Mouse (Mus musculus): ENCODE measurements around the gene Elmo3. TPM values are rescaled to one million over a fixed set of nuclear protein-coding genes. Genes with fewer than 3 reads are reported as not detected.
A peak's percentile ranks its signal among the peaks of the same experiment; 100 is the strongest.
"Not testable (repeated sequence)": the region's sequence is repeated elsewhere in the genome, so short reads cannot be mapped to it uniquely, and the experiment has no call there.

The Elmo3 gene
- polyA plus RNA-seq, 1 experiment from 2014 or later = 1.3 TPM

DNA sequence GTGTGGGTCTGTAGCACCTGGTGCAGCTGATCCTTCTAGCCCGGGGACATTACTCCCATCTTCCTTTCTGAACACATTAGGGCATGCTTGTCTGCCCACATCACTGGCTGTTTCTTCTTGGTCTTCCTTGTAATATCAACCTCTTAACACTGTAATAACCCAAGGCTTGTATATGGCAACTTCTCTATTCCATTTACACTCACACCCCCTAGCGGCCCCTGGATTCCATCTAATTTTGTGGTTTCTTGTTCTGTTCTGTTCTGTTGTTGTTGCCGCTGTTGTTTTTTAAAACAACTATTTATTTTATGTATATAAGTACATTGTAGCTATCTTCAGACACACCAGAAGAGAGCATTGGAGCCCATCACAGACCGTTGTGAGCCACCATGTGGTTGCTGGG lies 18.5 kb upstream of the Elmo3 start:
- Histone ChIP-seq H3K4me3 (ENCODE audit: low read depth, low read length) (no peak overlapping the region; the same call in 1 of the 2 replicates), H3K9me3 (ENCODE audit: control insufficient read depth, low read length) (no peaks in the 10 kb centered on the region), H3K4me1 (ENCODE audit: control insufficient read depth, insufficient read depth, low read length) (peaks cover 23% of the 10 kb centered on the region), H3K27me3 (ENCODE audit: control insufficient read depth, insufficient read depth, low read length) (no peaks in the 10 kb centered on the region), H3K36me3 (ENCODE audit: control insufficient read depth, insufficient read depth, low read length) (peaks cover 18% of the 10 kb centered on the region; the same call in 1 of the 2 replicates), H3K4me2 (ENCODE audit: low read depth, low read length) (peak overlapping the region; percentile 78; the same call in 1 of the 2 replicates), H3K9ac (replicated peaks; ENCODE audit: low read depth, low read length) (no peak overlapping the region), H3K27ac (ENCODE audit: low read depth, low read length) (no peak overlapping the region)
- 78% methylated on average over 4 of the region's 4 CpGs for WGBS
- no peak for ATAC-seq (ENCODE audit: low read depth)

DNA sequence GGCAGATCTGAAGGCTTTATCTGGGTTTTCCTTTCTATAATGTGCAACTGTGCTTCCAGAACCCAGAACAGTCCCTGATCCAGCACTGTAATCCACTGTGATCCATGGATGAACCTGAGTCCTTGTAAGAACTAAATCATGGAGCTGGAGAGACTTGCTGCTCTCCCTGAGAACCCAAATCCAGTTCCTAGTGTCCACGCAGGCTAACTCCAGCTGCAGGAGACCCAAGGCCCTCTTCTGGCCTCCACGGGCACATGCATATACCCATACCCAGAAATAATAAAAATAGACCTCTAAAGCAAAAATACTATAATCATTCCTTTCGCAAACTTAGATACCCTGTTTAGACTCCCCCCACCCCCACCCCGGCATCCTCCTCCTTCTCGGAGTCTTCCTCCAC lies 17.2 kb upstream of the Elmo3 start:
- Histone ChIP-seq H3K4me3 (ENCODE audit: low read depth, low read length) (peak overlapping the region; percentile 38), H3K27me3 (ENCODE audit: control insufficient read depth, insufficient read depth, low read length) (no peaks in the 10 kb centered on the region), H3K9ac (replicated peaks; ENCODE audit: low read depth, low read length) (peak overlapping the region; percentile 2; the same call in 1 of the 2 replicates), H3K4me2 (ENCODE audit: low read depth, low read length) (peak overlapping the region; percentile 78), H3K27ac (ENCODE audit: low read depth, low read length) (no peak overlapping the region), H3K36me3 (ENCODE audit: control insufficient read depth, insufficient read depth, low read length) (peaks cover 11% of the 10 kb centered on the region; the same call in 1 of the 2 replicates), H3K9me3 (ENCODE audit: control insufficient read depth, low read length) (no peaks in the 10 kb centered on the region), H3K4me1 (ENCODE audit: control insufficient read depth, insufficient read depth, low read length) (peaks cover 23% of the 10 kb centered on the region)
- ATAC-seq (ENCODE audit: low read depth) = no peak
- WGBS = 89% methylated on average over 5 of the region's 5 CpGs

GRCm38 (mm10) chr8:105288958-105289732 lies 16.3 kb upstream of the Elmo3 start:
- Histone ChIP-seq H3K4me2 (ENCODE audit: low read depth, low read length) (peak overlapping the region; percentile 78), H3K27ac (ENCODE audit: low read depth, low read length) (peak overlapping the region; percentile 82), H3K4me1 (ENCODE audit: control insufficient read depth, insufficient read depth, low read length) (peaks cover 23% of the 10 kb centered on the region), H3K36me3 (ENCODE audit: control insufficient read depth, insufficient read depth, low read length) (peaks cover 10% of the 10 kb centered on the region; the same call in 1 of the 2 replicates), H3K27me3 (ENCODE audit: control insufficient read depth, insufficient read depth, low read length) (no peaks in the 10 kb centered on the region), H3K4me3 (ENCODE audit: low read depth, low read length) (peak overlapping the region; percentile 38), H3K9me3 (ENCODE audit: control insufficient read depth, low read length) (no peaks in the 10 kb centered on the region), H3K9ac (replicated peaks; ENCODE audit: low read depth, low read length) (peak overlapping the region; percentile 44)
- under 1% methylated on average over 53 of the region's 53 CpGs for WGBS
- peak; percentile 93 for ATAC-seq (ENCODE audit: low read depth)

GRCm38 (mm10) chr8:105289805-105290460 lies 15.5 kb upstream of the Elmo3 start, which contains the start of gene 4931428F04Rik:
Gene 4931428F04Rik (minus strand): TSS chr8:105289864.
- peak; percentile 23 for ATAC-seq (ENCODE audit: low read depth)
- no peaks in the 10 kb centered on the region for H3K9me3 ChIP-seq (ENCODE audit: control insufficient read depth, low read length)
- H3K27ac ChIP-seq (ENCODE audit: low read depth, low read length) = peak within 1 kb of the TSS; percentile 82
- H3K4me3 ChIP-seq (ENCODE audit: low read depth, low read length) = peak within 1 kb of the TSS; percentile 38
- peak within 1 kb of the TSS; percentile 44 for H3K9ac ChIP-seq (replicated peaks; ENCODE audit: low read depth, low read length)
- WGBS = 2% methylated on average over 42 of the region's 43 CpGs
- H3K27me3 ChIP-seq (ENCODE audit: control insufficient read depth, insufficient read depth, low read length) = no peaks in the 10 kb centered on the region
- peak within 1 kb of the TSS; percentile 78 for H3K4me2 ChIP-seq (ENCODE audit: low read depth, low read length)
- H3K36me3 ChIP-seq (ENCODE audit: control insufficient read depth, insufficient read depth, low read length) = peaks cover 5% of the 10 kb centered on the region; the same call in 1 of the 2 replicates
- H3K4me1 ChIP-seq (ENCODE audit: control insufficient read depth, insufficient read depth, low read length) = peaks cover 23% of the 10 kb centered on the region

DNA sequence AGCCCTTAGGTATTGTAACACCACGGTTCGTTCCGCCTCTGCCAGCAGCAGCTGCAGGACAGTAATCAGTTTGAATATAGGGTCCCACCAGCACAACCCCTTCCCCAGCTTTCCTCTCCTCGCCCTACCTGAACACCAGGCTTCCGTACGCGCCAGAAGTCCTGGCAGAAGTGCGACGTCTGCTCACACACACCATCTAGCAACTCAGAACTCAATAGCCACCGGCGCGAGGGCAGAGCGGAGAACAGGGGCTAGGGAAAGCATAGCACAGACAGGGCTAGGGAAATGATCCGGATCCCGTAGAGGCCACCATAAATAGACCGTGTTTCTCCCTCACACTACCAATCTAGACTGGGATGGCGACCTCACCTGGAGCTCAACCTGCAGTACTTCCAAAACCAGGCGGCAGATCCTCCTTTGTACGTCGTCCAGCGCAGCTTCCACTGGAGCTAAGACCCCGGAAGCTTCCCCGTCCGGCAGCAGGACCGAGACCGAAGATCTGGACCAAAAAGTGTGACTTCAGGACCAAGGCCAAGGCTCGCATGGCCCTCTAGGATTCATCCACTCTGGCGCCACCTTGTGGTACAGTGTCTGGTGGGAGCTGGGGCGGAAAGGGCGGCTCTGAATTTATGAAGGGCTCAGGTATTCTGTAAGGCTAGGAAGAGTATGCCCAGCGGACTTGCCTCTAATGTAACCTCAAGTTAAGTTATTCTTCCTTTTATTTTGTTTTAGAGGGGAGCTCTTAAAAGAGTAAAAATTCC lies 14.7 kb upstream of the Elmo3 start:
- no peak overlapping the region for H3K9ac ChIP-seq (replicated peaks; ENCODE audit: low read depth, low read length)
- H3K4me3 ChIP-seq (ENCODE audit: low read depth, low read length) = peak overlapping the region; percentile 38; the same call in 1 of the 2 replicates

DNA sequence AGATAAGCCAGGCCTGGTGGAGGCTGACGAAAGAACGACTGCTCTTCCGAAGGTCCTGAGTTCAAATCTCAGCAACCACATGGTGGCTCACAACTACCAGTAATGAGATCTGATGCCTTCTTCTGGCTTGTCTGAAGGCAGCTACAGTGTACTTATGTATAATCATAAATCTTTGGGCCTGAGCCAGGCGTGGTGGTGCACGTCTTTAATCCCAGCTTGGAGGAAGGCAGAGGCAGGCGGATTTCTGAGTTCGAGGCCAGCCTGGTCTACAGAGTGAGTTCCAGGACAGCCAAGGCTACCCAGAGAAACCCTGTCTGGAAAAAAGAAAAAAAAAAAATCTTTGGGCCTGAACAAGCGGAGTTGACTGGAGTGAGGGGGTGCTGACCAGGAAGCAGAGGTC lies 14.0 kb upstream of the Elmo3 start:
- H3K4me3 ChIP-seq (ENCODE audit: low read depth, low read length); H3K9ac ChIP-seq (replicated peaks; ENCODE audit: low read depth, low read length); H3K4me2 ChIP-seq (ENCODE audit: low read depth, low read length); H3K36me3 ChIP-seq (ENCODE audit: control insufficient read depth, insufficient read depth, low read length); H3K27me3 ChIP-seq (ENCODE audit: control insufficient read depth, insufficient read depth, low read length); ATAC-seq (ENCODE audit: low read depth); H3K9me3 ChIP-seq (ENCODE audit: control insufficient read depth, low read length); H3K27ac ChIP-seq (ENCODE audit: low read depth, low read length): not testable (repeated sequence)
- WGBS = 85% methylated on average over 8 of the region's 8 CpGs
- H3K4me1 ChIP-seq (ENCODE audit: control insufficient read depth, insufficient read depth, low read length) = peaks cover 23% of the 10 kb centered on the region

More for the DNA sequence above, 14.7 kb upstream of the Elmo3 start:
- Histone ChIP-seq H3K27me3 (ENCODE audit: control insufficient read depth, insufficient read depth, low read length) (no peaks in the 10 kb centered on the region), H3K4me2 (ENCODE audit: low read depth, low read length) (peak overlapping the region; percentile 78), H3K27ac (ENCODE audit: low read depth, low read length) (no peak overlapping the region), H3K9me3 (ENCODE audit: control insufficient read depth, low read length) (no peaks in the 10 kb centered on the region), H3K4me1 (ENCODE audit: control insufficient read depth, insufficient read depth, low read length) (peaks cover 23% of the 10 kb centered on the region), H3K36me3 (ENCODE audit: control insufficient read depth, insufficient read depth, low read length) (no peaks in the 10 kb centered on the region)
- no peak for ATAC-seq (ENCODE audit: low read depth)
- WGBS = 7% methylated on average over 31 of the region's 31 CpGs

GRCm38 (mm10) chr8:105291802-105292201 lies 13.6 kb upstream of the Elmo3 start:
- H3K4me3 ChIP-seq (ENCODE audit: low read depth, low read length); H3K27me3 ChIP-seq (ENCODE audit: control insufficient read depth, insufficient read depth, low read length); H3K4me2 ChIP-seq (ENCODE audit: low read depth, low read length); ATAC-seq (ENCODE audit: low read depth); H3K9me3 ChIP-seq (ENCODE audit: control insufficient read depth, low read length); H3K9ac ChIP-seq (replicated peaks; ENCODE audit: low read depth, low read length); H3K36me3 ChIP-seq (ENCODE audit: control insufficient read depth, insufficient read depth, low read length); H3K27ac ChIP-seq (ENCODE audit: low read depth, low read length): not testable (repeated sequence)
- peaks cover 21% of the 10 kb centered on the region for H3K4me1 ChIP-seq (ENCODE audit: control insufficient read depth, insufficient read depth, low read length)
- WGBS = 75% methylated on average over 3 of the region's 3 CpGs

DNA sequence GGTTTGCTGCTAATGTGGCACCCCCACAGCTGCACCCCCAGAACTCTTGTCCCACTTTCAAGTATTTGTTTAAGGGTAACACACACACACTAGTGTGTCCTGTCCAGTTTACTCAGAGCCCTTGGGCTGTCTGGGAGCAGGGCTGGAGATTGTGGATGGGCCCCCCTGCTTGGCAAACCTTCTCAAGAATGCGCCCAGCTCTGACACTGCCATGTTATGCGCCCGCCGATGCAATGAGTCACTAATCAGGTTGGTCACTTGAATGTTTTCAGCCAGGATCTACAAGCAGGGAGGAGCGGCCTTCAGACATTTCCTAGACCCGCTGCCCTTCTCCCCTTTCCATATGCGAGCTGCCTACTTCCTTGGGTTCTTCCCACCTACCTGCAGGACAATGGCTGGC lies 12.9 kb upstream of the Elmo3 start:
- ATAC-seq (ENCODE audit: low read depth) = no peak
- Histone ChIP-seq H3K9ac (replicated peaks; ENCODE audit: low read depth, low read length) (no peak overlapping the region), H3K4me3 (ENCODE audit: low read depth, low read length) (no peak overlapping the region), H3K36me3 (ENCODE audit: control insufficient read depth, insufficient read depth, low read length) (no peaks in the 10 kb centered on the region), H3K9me3 (ENCODE audit: control insufficient read depth, low read length) (no peaks in the 10 kb centered on the region), H3K27ac (ENCODE audit: low read depth, low read length) (no peak overlapping the region), H3K27me3 (ENCODE audit: control insufficient read depth, insufficient read depth, low read length) (no peaks in the 10 kb centered on the region), H3K4me1 (ENCODE audit: control insufficient read depth, insufficient read depth, low read length) (peaks cover 14% of the 10 kb centered on the region), H3K4me2 (ENCODE audit: low read depth, low read length) (no peak overlapping the region)
- WGBS = 88% methylated on average over 7 of the region's 7 CpGs

Data from neural tube, embryonic 14.5 days (tissue).